Mouse (Mus musculus) midbrain, embryonic 11.5 days (tissue): ENCODE data around the gene 9430015G10Rik. TPM values are rescaled to one million over a fixed set of nuclear protein-coding genes. Genes with fewer than 3 reads are reported as not detected.

Experiments
- ATAC-seq: fragments of 200-750 bp; cut with Nextera tagmentation; 2 replicates; pipeline ENCODE4 v1.8.0; 2017; ENCODE audit warnings: moderate TSS enrichment, moderate library complexity; ENCODE audit not compliant: low FRiP score
- DNase-seq: peaks from one replicate; pipeline ENCODE4 v3.0.0; 2015; ENCODE audit warnings: low spot score; ENCODE audit errors: missing footprints
- H3K27ac ChIP-seq: fragments of 300-500 bp; sonication (generic); 2 replicates; pipeline ENCODE4 v1.5.1; 2014; ENCODE audit warnings: low read depth, low read length
- H3K27me3 ChIP-seq: fragments of 300-500 bp; sonication (generic); 2 replicates; pipeline ENCODE4 v1.6.1; 2014; ENCODE audit warnings: mild to moderate bottlenecking, low read length, moderate library complexity, mixed read lengths; ENCODE audit not compliant: control insufficient read depth, insufficient read depth
- H3K36me3 ChIP-seq: fragments of 300-500 bp; sonication (generic); 2 replicates; pipeline ENCODE4 v1.6.1; 2014; ENCODE audit warnings: mild to moderate bottlenecking, low read length, moderate library complexity, mixed read lengths; ENCODE audit not compliant: control insufficient read depth, insufficient read depth
- H3K4me1 ChIP-seq: fragments of 300-500 bp; sonication (generic); 2 replicates; pipeline ENCODE4 v1.6.1; 2014; ENCODE audit warnings: low read length; ENCODE audit not compliant: control insufficient read depth, insufficient read depth
- H3K4me2 ChIP-seq: fragments of 300-500 bp; sonication (generic); 2 replicates; pipeline ENCODE4 v1.6.1; 2014; ENCODE audit warnings: mild to moderate bottlenecking, moderate library complexity
- H3K4me3 ChIP-seq: fragments of 300-500 bp; sonication (generic); 2 replicates; pipeline ENCODE4 v1.5.1; 2014; ENCODE audit warnings: low read depth, low read length
- H3K9ac ChIP-seq: fragments of 300-500 bp; sonication (generic); 2 replicates; pipeline ENCODE4 v1.6.1; 2014; ENCODE audit warnings: low read length
- H3K9me3 ChIP-seq: fragments of 300-500 bp; sonication (generic); 2 replicates; pipeline ENCODE4 v1.6.1; 2016; ENCODE audit warnings: low read length; ENCODE audit not compliant: control insufficient read depth
- WGBS: fragments of 180-500 bp; shearing (Covaris S2); extraction: QIAGEN DNeasy Blood & Tissue Kit; methylation state at CpG from one replicate; pipeline ENCODE4 v1.1.7; 2014; 5-methylcytosine and 5-hydroxymethylcytosine counted together
- polyA plus RNA-seq: library from polyadenylated mRNA; unstranded; fragments of >200 nt; fragmentation: Nextera tagmentation; extraction: Ambion mirVana; gene quantifications from 2 replicates; pipeline ENCODE4 v1.2.1, GENCODE M21; 2014

9430015G10Rik gene
- polyA plus RNA-seq, 1 experiment from 2014 or later, result 55.7 TPM

- Histone ChIP-seq H3K9me3 (no peaks in the 10 kb centered on the region), H3K27me3 (no peaks in the 10 kb centered on the region), H3K4me2 (no peak overlapping the region), H3K36me3 (peaks cover 20% of the 10 kb centered on the region), H3K4me3 (no peak overlapping the region), H3K27ac (no peak overlapping the region), H3K9ac (no peak overlapping the region), H3K4me1 (no peaks in the 10 kb centered on the region)
- no peak for ATAC-seq
- no peak for DNase-seq
- 96% methylated on average over 7 of the region's 7 CpGs for WGBS
These were observed 14.3 kb downstream of the 9430015G10Rik start for GRCm38 (mm10) chr4:156124077-156124476.

GRCm38 (mm10) chr4:156125393-156125792 is 15.6 kb downstream of the 9430015G10Rik start:
- H3K9ac ChIP-seq, result no peak overlapping the region
- H3K27me3 ChIP-seq, result no peaks in the 10 kb centered on the region
- H3K9me3 ChIP-seq, result no peaks in the 10 kb centered on the region
- H3K4me3 ChIP-seq, result no peak overlapping the region
- no peak for DNase-seq
- WGBS, result over 99% methylated on average over 6 of the region's 6 CpGs
- ATAC-seq, result no peak
- peaks cover 9% of the 10 kb centered on the region; the same call in 1 of the 2 replicates for H3K36me3 ChIP-seq
- H3K4me2 ChIP-seq, result no peak overlapping the region
- no peak overlapping the region for H3K27ac ChIP-seq
- H3K4me1 ChIP-seq, result no peaks in the 10 kb centered on the region

GRCm38 (mm10) chr4:156126841-156127240 is 17.1 kb downstream of the 9430015G10Rik start:
- 88% methylated on average over 7 of the region's 7 CpGs for WGBS

DNA sequence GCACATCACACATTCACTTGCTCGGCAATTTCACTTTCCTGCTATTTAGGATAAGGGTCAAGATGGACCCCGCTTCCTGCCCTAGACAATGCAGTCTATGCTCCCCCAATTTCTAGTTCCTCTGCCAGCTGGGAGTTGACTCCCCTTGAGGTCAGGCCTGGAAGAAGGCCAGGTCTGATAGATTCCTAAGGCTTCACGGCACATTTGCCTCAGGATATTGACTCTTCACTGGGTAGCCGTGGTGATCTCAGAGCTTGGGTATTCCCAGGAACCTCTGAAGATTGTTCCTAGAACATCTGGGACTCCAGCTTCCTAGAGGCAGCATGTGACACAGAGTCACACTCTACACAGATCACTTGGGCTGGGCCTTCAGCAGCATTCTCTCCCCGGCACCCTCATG is 19.0 kb downstream of the 9430015G10Rik start:
- Histone ChIP-seq H3K4me3 (no peak overlapping the region), H3K27ac (no peak overlapping the region), H3K4me1 (no peaks in the 10 kb centered on the region), H3K9ac (no peak overlapping the region), H3K4me2 (no peak overlapping the region), H3K27me3 (no peaks in the 10 kb centered on the region), H3K36me3 (peaks cover 7% of the 10 kb centered on the region; the same call in 1 of the 2 replicates), H3K9me3 (no peaks in the 10 kb centered on the region)
- no peak for DNase-seq
- WGBS, result 87% methylated on average over 5 of the region's 5 CpGs
- no peak for ATAC-seq

More at GRCm38 (mm10) chr4:156126841-156127240, 17.1 kb downstream of the 9430015G10Rik start:
- no peak for DNase-seq
- Histone ChIP-seq H3K9me3 (no peaks in the 10 kb centered on the region), H3K4me1 (no peaks in the 10 kb centered on the region), H3K4me3 (no peak overlapping the region), H3K9ac (no peak overlapping the region), H3K27me3 (no peaks in the 10 kb centered on the region), H3K4me2 (no peak overlapping the region), H3K27ac (no peak overlapping the region), H3K36me3 (peaks cover 9% of the 10 kb centered on the region; the same call in 1 of the 2 replicates)
- no peak for ATAC-seq

- H3K27me3 ChIP-seq, result no peaks in the 10 kb centered on the region
- ATAC-seq (no peak), DNase-seq (no peak)
- H3K9me3 ChIP-seq, result no peaks in the 10 kb centered on the region
- H3K9ac ChIP-seq, result no peak within 1 kb of the TSS
- H3K4me3 ChIP-seq, result no peak within 1 kb of the TSS
- peaks cover 3% of the 10 kb centered on the region; the same call in 1 of the 2 replicates for H3K36me3 ChIP-seq
- WGBS, result 89% methylated on average over 15 of the region's 15 CpGs
- no peak within 1 kb of the TSS for H3K27ac ChIP-seq
- H3K4me2 ChIP-seq, result no peak within 1 kb of the TSS
- H3K4me1 ChIP-seq, result no peaks in the 10 kb centered on the region
These were observed 20.7 kb downstream of the 9430015G10Rik start, which contains the start of gene Rnf223 for GRCm38 (mm10) chr4:156130436-156130835. Rnf223 (plus strand) TSS chr4:156130513.

DNA sequence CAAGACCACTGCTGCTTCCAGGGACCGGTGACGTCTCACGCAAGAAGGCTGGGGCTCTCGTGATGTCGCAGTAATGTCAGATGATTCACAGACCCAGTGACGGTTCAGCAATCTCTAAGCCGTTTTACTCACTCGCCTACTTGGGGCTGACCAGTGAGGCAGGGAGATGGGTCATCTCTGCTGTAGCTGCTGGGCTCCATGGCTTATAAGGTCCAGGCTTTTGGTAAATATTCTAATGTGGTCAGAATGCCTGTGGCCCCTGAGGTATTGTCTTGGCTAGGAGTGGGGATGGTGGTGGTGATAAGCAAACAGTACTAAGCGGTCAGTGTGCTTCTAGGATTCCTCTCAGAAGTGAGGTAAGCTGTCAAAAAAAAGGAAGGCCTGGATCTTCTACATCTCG is 21.2 kb downstream of the 9430015G10Rik start:
- WGBS, result 81% methylated on average over 10 of the region's 10 CpGs
- H3K4me2 ChIP-seq, result no peak overlapping the region
- H3K27ac ChIP-seq, result no peak overlapping the region
- no peak overlapping the region for H3K4me3 ChIP-seq
- no peaks in the 10 kb centered on the region for H3K4me1 ChIP-seq
- no peak for DNase-seq
- no peaks in the 10 kb centered on the region for H3K9me3 ChIP-seq
- no peak overlapping the region for H3K9ac ChIP-seq
- no peaks in the 10 kb centered on the region for H3K36me3 ChIP-seq
- no peaks in the 10 kb centered on the region for H3K27me3 ChIP-seq
- ATAC-seq, result no peak

- H3K27ac ChIP-seq, result no peak overlapping the region
- H3K9ac ChIP-seq, result no peak overlapping the region
- no peak overlapping the region for H3K4me3 ChIP-seq
- no peaks in the 10 kb centered on the region for H3K4me1 ChIP-seq
- H3K9me3 ChIP-seq, result no peaks in the 10 kb centered on the region
- DNase-seq, result no peak
- WGBS, result 68% methylated on average over 5 of the region's 5 CpGs
- no peaks in the 10 kb centered on the region for H3K27me3 ChIP-seq
- no peaks in the 10 kb centered on the region for H3K36me3 ChIP-seq
- ATAC-seq, result no peak
- H3K4me2 ChIP-seq, result no peak overlapping the region
These were observed 23.6 kb downstream of the 9430015G10Rik start for GRCm38 (mm10) chr4:156133334-156133733.

DNA sequence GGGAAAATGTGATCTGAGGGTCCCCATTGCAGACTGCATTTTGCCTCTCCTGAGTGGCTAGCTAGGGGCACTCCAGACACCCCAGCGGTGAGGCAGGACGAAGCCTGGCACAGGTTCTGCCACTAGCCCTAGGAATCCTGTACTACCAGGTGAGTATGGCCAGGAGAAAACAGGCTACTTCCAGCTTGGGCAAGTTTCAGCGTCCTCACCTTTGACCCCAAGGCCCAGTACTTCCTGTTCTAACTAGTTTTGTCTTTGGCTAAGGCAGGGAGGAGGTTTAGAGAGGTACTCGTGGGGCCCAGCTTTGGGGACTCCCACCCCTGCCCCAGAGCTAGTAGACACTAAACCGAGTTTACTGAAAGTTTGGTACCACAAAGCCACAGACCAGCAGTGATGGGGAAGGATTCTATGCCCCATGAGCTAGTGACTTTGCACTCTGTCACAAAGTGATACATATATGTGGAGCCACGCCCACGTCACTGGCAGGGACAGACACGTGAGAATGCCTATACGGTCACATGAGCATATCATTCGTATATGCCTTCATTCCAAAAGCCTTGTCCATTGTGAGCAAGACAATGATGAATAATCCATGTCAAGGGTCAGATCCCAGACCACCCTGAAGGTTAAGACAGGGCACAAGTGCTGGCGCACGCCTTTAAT is 24.3 kb downstream of the 9430015G10Rik start:
- Histone ChIP-seq H3K36me3 (no peaks in the 10 kb centered on the region), H3K27me3 (no peaks in the 10 kb centered on the region), H3K4me1 (no peaks in the 10 kb centered on the region), H3K9me3 (no peaks in the 10 kb centered on the region; the same call in 1 of the 2 replicates), H3K4me3 (no peak overlapping the region), H3K4me2 (no peak overlapping the region), H3K9ac (no peak overlapping the region), H3K27ac (no peak overlapping the region)
- ATAC-seq, result no peak
- DNase-seq, result no peak
- WGBS, result 82% methylated on average over 12 of the region's 12 CpGs

DNA sequence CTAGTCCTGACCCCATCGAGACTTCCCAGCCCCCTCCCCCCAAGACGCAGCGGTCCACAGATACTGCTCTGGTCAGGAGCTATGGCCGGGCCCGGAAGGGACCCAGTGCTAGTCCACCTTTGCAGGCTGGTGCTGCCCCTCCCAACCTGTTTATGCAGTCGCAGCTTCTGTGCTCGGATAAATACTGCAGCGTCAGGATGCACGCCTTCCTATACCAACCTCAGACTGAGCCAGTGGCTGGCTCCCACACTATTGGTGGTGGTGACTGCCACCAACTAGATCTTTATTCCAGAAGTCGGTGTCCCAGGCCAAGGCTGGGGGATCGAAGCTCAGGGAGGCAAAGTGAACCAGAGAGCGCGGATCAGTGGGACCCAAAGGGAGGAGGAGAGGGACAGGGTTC is 25.3 kb downstream of the 9430015G10Rik start:
- H3K9me3 ChIP-seq, result no peaks in the 10 kb centered on the region; the same call in 1 of the 2 replicates
- no peak for ATAC-seq

More for the DNA sequence above, 25.3 kb downstream of the 9430015G10Rik start:
- 91% methylated on average over 13 of the region's 13 CpGs for WGBS
- Histone ChIP-seq H3K27ac (no peak overlapping the region), H3K4me3 (no peak overlapping the region), H3K9ac (no peak overlapping the region), H3K4me1 (no peaks in the 10 kb centered on the region), H3K27me3 (no peaks in the 10 kb centered on the region), H3K36me3 (no peaks in the 10 kb centered on the region), H3K4me2 (no peak overlapping the region)
- no peak for DNase-seq
